Mouse (Mus musculus): ENCODE measurements around the gene BC048403.

The BC048403 gene

DNA sequence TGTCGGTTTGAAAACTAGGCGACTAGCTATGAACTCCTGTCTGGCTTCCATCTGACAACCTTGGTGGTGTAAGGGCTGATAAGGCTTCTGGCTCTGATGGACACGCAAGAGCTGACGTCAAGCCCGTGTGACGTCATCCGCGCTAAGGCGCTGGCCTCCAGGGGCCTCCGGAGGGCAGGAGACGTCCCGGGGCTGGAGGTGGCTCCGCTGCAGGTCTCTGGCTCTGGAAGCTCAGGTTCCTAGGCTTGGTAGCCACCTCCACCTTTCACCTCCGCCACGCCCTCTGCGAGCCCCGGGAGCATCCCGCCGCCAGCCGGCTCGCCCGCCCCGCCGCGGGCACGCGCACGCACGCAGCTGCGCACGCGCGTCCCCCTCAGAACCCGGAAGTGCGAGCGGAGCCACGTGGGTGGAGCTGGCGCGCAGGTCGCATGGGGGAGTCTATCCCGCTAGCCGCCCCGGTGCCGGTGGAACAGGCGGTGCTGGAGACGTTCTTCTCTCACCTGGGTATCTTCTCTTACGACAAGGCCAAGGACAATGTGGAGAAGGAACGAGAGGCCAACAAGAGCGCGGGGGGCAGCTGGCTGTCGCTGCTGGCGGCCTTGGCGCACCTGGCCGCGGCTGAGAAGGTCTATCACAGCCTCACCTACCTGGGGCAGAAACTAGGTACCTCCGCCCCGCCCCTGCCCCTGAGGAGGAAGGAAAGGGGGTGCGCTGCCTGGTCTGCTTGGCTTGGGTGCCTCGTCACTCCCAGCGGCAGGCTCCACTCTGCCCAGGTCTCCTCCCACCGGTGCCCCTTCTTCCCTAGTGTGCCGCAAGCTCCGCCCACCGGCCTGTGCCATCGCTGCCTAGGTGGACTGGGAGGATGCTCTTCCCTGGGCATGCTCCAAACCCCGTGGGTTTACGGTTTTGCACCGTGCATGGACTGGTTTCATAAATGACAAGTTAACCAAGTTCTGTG is at the start of gene BC048403:
BC048403 (plus strand) TSS at position 390 of the 958 bp plus-strand sequence.
- DNase-seq: peak; percentile 87

DNA sequence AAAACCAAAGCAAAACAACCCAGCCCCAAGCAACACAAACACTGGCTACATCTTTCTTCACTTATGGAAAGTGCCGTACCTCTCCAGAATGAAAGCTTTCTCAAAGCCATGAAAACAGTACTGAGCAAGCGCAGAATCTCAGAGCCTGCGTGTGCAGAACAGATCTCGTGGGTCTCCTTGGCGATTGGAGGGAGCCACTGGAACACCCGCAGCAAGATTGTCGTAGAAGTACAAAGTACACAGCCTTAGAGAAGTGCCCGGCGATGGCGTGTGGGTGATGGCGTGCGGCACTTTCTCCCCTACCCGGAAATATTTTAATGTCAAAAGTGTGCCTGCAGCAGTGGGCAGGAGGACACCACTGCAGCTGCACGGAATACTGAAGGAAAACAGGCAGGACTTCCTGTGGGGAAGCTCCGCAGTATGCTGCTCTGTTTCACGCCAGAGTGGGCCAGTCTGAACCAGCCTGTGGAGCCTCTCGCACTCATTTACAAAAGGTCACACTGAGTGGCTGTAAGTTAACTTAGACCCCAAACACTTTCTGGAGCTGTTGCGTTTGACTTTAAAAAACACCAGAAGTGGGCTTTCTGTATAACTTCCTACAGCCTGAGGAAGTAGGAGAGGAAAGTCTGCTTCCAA is 46.7 kb upstream of the BC048403 start:
- no peak for DNase-seq

DNA sequence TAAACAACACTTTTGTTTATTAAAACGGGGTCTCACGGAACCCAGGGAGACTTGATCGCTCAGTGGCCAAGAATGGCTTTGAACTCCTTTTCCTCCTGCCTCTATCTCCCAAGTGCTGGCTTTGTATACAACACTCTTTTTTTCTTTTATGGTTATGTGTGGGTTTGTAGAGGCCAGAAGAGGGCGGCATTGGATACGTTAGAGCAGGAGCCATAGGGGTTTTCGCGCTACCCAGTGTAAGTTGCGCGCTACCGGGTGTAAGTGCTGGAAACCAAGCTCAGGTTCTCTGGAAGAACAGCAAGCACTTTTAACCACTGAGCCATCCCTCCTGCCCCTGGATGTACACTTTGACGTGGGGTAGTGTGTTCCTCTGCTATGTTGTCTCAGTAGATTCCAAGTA is 45.2 kb upstream of the BC048403 start:
- no peak for DNase-seq

DNA sequence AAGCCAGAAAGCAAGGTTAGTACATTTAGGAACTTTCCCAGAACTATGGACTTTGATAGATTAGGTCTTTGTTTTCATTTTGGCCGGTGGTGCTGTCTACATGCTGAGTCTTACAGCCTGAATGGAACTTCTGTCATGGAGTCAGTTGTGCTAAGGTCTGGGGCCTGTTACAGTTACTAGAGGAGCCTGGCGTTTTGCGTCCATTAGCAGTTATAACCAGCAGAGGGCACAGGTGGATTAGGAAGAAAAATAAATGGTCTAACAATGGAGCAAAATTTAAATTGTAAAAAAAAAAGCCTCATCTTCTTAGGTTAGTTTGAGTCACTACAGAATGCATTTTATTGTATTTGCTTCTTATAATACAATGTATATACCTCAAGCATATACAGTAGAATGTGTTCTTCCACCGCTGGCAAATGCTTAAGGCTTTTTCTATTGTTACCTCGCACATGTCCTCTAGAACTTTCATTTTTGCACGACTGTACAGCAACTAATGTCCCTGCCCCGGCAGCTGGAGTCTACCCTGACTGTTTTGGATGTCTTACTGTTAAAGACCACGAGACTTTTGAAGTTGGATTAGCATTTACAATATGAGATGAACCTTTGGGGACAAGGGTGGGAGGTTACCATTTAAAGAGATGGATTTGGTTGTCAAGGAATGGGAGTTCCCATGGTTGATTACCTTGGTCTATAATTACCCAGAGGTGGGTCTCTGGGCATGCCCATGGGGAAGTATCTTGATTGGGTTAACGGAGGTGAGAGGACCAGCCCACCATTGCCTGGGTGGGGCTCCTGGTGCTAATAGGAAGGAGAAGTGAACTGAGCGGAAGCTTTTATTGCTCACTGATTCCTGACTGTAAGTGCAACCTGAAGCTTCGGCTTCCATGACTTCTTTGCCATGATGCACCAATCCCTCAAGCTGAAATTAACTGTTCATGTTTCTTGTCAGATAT is 38.2 kb upstream of the BC048403 start:
- DNase-seq: peak; percentile 37

DNA sequence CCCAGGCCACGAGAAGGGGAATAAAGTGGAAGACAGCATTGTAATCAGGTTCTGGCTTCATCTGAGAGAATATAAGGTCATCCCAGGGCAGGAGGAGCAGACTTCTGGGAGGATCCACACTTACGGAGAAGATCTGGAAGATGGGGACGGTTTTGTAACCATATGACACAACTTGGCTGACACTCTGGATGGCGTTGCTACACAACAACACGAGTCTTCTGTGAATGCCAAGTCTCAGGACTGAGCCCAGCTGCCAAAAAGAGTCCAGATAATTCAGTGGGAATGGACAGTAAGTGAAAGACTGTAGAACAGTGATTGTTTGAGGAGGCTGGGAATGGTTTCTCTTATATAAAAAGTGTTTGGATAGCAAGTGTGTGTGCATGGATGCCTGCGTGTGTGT is 36.1 kb upstream of the BC048403 start:
- no peak for DNase-seq

DNA sequence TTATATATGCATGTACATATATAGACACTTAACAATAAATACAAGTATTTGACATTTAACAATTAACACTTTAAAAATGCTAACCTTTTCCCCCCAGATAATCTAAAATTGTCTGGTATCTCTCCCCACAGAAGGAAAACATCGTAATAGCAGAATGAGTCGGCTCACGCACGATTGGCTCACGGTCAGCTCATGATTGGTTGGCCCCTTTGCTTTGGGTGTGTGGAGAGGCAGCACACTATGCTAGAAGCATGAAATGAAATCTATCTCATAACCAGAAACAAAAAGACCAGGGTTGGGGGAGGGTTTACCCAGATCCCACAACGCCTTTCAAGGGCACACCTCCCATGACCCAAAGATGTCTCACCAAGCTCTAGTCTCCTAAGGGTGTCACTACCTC is 34.9 kb upstream of the BC048403 start:
- DNase-seq: no peak

DNA sequence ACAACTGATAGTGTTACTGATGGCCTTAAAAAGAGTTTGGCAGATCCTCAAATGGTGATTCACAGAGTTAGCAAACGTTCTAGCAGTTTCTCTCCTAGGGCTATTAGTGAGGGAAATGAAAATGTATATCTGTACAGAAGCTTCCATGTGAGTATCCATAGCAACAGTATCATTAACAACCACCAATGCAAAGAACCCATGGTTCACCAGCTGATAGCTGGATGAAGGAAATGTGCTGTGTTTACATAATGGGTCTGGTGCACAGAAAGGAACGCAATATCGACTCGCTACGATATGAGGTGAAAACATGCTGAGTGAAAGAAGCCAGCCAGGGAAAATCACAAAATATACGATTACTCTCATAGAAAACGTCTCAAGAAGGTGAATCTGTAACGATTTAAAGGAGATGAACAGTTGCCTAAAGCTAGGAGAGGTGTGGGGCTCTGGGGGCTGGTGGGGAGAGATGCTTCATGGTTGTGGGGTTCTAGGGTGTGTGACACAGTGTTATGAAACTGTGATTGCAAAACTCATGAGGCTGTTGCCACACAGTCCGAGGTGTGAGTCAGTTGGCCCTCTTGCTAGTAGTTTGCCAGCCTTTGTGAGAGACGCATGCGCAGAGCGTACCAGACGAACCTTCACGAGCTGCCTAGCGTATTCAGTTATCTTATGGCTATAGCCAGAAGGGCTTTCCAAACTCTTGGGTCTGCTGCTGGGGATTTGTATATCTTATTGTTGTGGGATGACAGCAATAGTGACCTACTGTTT is 34.2 kb upstream of the BC048403 start:
- DNase-seq: no peak

DNA sequence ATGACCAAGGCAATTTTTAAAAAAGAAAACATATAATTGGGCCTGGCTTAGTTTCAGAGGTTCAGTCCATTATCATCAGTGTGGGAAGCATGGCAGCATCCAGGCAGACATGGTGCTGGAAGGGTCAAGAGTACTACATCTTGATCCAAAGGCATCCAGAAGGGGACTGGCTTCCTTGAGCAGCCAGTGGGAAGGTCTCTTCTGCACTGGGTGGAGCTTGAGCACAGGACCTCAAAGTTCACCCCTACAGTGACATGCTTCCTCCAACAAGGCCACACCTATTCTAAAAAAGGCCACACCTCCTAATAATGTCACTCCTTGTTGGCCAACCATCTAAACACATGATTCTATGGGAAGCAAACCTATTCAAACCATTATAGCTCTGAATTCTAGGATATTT is 22.9 kb upstream of the BC048403 start:
- DNase-seq: no peak

DNA sequence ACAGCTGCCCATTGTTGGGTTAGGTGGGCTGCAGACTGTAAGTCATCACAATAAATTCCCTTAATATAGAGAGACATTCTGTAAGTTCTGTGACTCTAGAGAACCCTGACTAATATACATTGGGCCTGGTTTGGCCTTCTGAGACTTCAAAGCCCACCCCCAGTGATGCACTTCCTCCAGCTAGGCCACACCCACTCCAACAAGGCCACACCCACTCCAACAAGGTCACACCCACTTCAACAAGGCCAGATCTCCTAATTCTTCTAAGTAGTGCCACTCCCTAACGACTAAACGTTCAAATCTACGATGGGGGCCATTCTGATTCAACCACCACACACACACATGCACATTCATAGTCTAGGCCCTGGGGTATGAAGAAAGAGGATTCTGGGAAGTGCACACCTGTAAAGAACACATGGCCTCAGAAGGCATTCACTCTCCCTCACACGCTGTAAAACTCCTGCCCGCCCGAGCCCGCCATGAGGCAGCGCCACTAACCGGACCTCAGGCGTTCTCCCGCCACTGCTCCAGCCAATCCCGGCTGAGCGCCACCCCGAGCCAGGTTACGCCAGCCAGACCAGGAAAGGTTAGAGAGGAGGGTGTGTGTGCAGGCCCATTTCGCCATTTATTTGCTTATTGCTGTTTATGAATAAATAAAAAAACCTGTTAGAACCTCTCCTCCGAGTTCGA is 20.7 kb upstream of the BC048403 start:
- DNase-seq: no peak

DNA sequence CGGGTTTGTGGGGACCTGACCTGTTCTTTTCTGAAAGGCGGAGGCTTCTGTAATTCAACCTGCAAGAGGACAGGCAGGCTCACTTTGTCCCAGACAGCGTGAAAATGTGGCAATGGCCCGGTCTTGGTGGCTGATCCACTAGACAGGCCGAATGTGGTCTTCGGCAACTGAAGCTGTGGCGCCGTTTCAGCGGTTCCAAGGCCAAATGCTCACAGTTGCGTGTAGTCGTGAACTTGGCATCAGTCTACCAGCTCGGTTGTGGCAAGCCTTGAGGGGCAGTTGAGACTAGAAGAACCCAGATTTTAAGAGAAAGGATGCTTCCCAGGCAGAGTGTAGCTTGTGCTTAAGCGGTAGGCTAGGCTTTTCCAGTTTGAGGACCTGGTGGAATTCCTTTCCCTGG is 19.0 kb upstream of the BC048403 start:
- DNase-seq: no peak

DNA sequence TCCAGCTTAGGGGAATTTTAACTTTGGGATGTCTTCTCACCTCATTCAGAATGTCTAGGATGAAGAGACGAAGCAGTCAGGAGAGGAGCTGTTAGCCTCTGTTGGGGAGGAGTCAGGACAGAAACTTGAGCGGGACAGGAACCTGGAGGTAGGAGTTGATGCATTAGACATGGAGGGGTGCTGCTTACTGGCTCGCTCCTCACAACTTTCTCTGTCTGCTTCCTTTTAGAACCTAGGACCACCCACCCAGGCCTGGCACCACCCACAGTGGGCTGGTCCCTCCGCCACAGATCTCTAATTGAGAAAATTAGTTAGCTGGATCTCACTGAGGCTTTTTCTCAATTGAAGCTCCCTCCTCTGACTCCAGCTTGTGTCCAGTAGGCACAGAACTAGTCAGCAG is 13.2 kb upstream of the BC048403 start:
- no peak for DNase-seq

DNA sequence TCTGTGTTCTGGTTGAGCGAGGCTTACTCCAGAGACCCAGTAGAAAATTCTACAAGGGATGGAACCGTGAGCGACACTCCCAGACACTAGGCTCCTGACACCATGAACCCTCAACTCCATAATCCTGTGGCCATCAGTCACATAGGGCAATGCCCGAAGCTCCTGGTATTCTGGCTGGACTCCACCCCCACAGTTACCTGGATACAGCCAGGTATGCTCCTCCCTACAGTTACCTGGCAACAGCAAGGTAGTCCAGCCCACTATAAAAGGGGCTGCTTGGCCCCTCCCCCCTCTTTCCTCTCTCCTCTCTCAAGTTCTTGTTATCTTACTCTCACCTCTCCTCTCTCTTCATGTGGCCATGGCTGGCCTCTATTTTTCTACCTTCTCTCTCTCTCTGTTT is 12.6 kb upstream of the BC048403 start:
- DNase-seq: no peak

DNA sequence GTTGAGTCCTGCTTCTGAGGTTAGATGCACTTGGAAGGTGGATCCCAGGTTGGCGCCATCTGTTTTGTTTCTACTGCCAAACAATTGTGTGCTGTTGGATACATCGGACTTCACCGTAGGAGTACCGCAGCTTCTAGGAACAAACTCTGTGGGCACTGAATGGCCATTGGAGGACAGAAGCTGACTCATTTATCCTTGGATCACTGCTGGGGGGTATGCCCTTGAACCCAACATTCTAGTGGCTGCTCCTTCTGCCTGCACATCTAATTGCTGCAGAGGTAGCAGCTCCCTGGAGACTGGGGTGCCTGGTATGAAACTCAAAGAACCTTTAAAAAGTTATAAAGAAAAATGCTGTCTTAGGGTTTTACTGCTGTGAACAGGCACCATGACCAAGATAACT is 11.5 kb upstream of the BC048403 start:
- no peak for DNase-seq

DNA sequence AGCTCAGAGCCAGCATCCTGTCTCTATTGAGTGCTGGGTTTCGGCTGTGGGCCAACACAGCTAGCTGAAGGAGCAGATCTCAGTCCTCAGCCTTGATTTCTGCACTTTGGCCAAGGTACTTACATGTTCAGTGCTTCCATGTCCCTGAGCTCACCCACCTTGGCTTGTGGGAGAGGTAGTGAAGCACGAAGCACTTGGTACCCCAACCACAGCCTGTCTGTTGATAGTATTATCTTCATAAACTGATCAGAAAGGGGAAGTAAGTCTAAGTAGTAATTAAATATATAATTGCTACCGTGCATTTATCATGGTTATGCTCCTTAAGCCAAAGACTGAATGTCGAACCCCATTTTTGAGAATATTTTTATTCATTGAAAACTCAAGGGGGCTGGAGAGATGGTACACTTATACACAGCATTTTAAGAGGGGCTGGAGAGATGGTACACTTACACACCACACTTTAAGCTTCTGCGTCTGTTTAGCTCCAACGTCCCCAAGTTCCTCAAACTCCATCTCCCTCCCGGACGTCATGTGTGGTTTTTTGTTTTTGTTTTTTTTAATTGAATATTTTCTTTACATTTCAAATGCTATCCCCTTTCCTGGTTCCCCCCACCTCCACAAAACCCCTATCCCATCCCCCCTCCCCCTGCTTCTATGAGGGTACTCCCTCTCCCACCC is 8.6 kb upstream of the BC048403 start:
- no peak for DNase-seq

DNA sequence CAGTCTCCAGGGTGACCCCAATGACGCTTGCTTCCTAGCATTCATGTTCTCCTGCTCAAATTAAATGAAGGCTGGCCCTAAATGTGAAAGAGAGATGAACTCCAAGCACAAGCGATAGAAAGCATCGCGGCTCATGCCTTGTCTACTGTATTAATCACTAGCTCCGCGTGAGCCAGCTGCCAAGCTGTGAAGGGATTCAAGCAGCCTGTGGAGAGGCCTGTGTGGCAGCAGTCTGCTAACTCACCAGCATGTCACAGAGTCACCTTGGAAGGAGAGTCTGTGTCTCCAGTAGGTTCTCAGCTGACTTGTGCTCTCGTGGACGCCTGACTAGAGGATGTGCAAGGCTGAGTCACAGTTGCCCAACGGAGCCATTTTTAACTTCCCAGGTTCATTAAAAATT is 7.2 kb upstream of the BC048403 start:
- DNase-seq: no peak

DNA sequence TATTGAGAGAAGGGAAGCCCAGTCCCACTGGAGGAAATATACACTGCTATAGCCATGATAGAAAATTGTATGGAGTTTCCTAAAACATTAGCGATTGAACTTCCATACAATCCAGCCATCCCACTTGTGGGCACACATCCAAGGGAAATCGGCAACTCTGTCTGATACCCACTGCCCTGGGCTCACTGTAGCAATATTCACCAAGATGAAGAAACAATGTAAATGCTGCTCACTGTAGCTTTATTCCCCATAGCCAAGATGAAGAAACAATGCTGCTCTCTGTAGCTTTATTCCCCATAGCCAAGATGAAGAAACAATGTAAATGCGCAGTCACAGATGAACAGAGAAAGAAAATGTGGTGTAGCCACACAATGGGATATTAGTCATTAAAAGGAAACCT is 2.5 kb upstream of the BC048403 start:
- DNase-seq: no peak

DNA sequence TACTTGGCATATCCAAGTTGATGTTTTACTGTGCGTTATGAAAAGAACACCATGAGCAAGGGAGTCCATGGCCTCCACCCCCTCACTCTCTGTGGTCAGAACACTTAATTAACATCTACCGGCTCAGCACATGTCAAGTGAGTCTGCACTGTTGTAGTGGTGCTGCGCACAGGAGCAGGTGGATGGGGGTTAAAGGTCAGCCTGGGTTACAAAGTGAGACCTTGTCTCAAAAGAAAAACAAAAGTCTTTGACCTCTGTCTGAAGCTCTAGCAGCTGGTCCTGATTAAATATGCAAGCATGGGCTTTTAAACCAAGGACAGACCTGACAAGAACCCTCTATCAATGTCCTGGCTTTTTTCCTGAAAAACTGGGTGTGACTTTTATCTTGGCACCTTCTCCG is 2.6 kb downstream of the BC048403 start:
- no peak for DNase-seq

DNA sequence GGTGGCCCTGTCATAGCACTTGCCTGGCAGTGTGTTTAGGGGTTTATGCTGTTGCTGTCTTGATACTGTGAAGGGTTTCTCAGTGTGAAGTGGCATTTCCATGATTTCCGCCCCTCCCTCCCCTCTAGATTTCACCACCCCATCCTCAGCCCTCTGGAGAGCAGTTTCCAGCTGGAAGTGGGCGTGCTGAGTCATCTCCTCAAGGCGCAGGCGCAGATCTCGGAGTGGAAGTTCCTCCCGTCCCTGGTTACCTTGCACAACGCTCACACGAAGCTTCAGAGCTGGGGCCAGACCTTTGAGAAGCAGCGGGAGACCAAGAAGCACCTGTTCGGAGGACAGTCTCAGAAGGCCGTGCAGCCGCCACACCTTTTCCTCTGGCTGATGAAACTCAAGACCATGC is 10.4 kb downstream of the BC048403 start:
- DNase-seq: no peak

DNA sequence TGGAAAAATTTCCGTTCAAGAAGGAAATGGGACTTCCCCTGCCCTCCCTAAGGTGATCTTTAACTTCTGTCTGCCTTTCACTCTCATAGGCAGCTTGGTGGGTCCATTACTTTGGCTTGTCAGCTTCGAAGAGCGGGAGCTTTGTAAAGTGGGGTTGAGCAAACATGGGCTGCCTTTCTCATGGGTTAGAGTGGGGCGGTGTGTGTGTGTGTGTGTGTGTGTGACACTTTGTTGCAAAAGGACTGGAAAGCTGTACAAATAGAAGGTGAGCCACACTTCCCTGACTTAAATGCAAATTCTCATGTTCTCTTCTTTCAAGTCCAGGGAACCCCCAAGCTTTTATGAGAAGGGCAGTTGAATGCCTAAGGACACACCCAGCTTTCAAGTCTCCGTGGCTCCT is 14.5 kb downstream of the BC048403 start:
- no peak for DNase-seq

DNA sequence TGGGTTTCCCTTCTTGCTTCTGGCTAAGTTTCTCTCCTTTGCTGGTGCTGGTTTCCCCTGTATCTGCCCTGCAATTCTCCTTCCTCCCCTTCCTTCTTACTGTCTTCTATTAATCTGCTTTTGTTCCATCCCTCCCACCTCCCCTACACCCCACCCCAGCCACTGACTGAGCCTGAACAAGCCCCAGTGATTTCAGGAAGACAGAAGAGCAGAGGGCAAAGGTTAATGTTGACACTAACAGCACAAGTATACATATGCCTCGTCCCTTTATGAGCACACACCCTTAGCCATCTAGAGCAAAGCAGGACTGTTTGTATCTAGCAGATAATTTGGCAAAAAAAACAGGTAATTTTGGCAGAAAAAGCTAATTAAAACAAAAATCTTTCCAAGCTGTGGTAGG is 16.1 kb downstream of the BC048403 start:
- DNase-seq: no peak

DNA sequence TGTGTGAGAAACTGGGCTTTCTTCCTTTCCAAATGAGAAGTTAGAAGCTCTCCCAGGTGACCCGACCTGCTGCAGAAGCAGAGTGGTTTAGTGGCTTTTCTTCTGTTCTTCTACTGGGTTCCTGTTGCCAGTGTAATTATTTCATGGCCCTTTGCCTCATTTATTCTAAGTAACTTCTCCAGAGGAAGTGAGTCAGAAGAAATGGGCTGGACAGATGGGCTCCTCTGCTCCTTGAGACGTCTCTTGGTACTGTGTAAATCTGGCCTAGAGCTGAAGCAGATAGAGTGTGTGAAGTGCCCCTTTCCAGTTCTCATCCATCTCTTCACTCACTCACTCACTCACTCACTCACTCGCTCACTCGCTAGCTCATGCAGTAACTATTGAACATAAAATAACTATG is 16.9 kb downstream of the BC048403 start:
- DNase-seq: no peak

All from cerebellum, adult 9-10 months (tissue).